Mouse (Mus musculus) G1E (cell line): ENCODE measurements at regions not wholly inside any gene's neighbourhood (a gene's known extent, or its start where the extent isn't known, plus 50 kb on each side); places are given as distances from the start of the nearest gene placed in this dataset.

Experiments
- CTCF ChIP-seq: IDR thresholded peaks from 2 replicates; pipeline ENCODE4 v1.5.1; 2012; ENCODE audit warnings: low read depth, low read length, inconsistent platforms, mixed read lengths
- GATA1 ChIP-seq: IDR thresholded peaks from 2 replicates; pipeline ENCODE4 v1.6.1; 2012; ENCODE audit warnings: borderline replicate concordance, low read length, inconsistent platforms, mixed read lengths
- POLR2AphosphoS5 ChIP-seq: IDR thresholded peaks from 2 replicates; pipeline ENCODE4 v1.6.1; 2012; ENCODE audit warnings: low read depth, low read length, inconsistent platforms; ENCODE audit not compliant: insufficient replicate concordance
- TAL1 ChIP-seq: conservative IDR thresholded peaks from 2 replicates; pipeline ENCODE4 v1.6.1; 2012; ENCODE audit warnings: low read depth, low read length, inconsistent platforms, mixed read lengths

DNA sequence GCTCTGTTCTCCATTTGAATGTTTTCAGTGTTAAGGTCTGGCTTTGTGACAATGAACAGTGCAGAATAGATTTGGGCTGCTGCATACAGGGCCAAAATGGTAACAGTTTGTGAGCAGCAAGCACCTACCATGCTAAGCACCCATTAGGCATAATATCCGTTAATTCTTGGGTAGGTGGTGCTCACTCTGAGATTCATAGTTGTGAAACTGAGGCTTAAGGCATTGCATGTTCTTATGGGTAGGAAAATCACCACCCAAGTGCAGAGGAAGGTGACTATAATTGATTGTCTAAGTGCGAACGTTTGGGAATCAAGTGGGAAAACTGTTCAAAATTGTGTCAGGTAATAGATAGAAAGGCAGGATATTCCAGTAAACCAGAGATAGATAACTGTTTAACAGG is 1378.8 kb upstream of the A1bg start:
- TF ChIP-seq CTCF (no peak), TAL1 (no peak), POLR2AphosphoS5 (no peak), GATA1 (no peak)
